In the genomic region with DNA sequence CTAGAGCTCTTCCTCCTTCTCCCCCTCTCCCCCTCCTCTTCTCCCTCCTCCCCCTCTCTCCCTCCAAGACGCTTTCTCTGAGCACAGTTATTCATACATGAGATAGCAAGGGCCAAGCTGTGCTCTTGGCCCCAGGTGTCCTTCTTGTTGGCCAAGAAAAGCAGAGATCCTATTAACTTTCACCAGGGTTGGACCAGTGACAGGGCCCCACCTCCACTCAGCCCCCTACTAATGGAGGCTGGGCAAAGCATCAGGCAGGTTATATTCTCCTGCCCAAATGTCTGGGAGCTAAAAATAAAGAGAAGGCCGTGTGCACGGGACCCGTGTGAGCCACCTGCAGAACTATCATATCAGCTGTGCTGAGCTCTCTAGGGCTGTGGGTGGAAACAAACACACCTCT, we compare ENCODE assay signal across 31 mouse cellular contexts. TPM values are rescaled to one million over a fixed set of nuclear protein-coding genes. Genes with fewer than 3 reads are reported as not detected.
"Had no signal": no experiment of that assay in that cellular context is flagged by ENCODE, and none has a peak within 500 bp of the region (broad histone marks: within the 10 kb centered on the region; RNA-seq: fewer than 3 reads in every experiment).

No protein-coding gene starts in this region.

- H3K27me3 ChIP-seq: embryonic facial prominence, embryonic 12.5 days; embryonic facial prominence, embryonic 13.5 days; embryonic facial prominence, embryonic 15.5 days; forebrain, embryonic 13.5 days; forebrain, embryonic 15.5 days had no signal

- DNase-seq: cerebellum, adult 9-10 months; cerebellum, adult 9-11 months; cerebellum, postnatal 25 days; cerebellum, postnatal 36 days; embryo, embryonic 11 days; forebrain, postnatal 0 days; gastrocnemius, adult 2 months; gastrocnemius, postnatal 10 days; gastrocnemius, postnatal 14 days; gastrocnemius, postnatal 25 days; gastrocnemius, postnatal 36 days; heart, adult 11 months; heart, adult 18-20 months; heart, adult 2 months had no signal

- ATAC-seq: forebrain, embryonic 13.5 days; forebrain, embryonic 14.5 days; forebrain, embryonic 15.5 days; forebrain, embryonic 16.5 days; forebrain, postnatal 0 days had no signal

- H3K4me3 ChIP-seq: embryonic facial prominence, embryonic 10.5 days; embryonic facial prominence, embryonic 12.5 days; embryonic facial prominence, embryonic 13.5 days; embryonic facial prominence, embryonic 15.5 days; erythroblast, embryonic 14.5 days; forebrain, embryonic 10.5 days; forebrain, embryonic 12.5 days; forebrain, embryonic 13.5 days; forebrain, embryonic 15.5 days; gastrocnemius, adult 2 months; heart, adult 2 months; heart, embryonic 10.5 days had no signal

- H3K4me1 ChIP-seq: forebrain, embryonic 13.5 days; forebrain, embryonic 15.5 days had no signal

- H3K27ac ChIP-seq: embryonic facial prominence, embryonic 10.5 days; embryonic facial prominence, embryonic 12.5 days; embryonic facial prominence, embryonic 13.5 days; embryonic facial prominence, embryonic 15.5 days; forebrain, embryonic 10.5 days; forebrain, embryonic 12.5 days; forebrain, embryonic 13.5 days; forebrain, embryonic 15.5 days; gastrocnemius, adult 2 months; heart, adult 2 months; heart, embryonic 10.5 days had no signal

RNA-seq across cellular contexts. Expression of a gene that starts 34.2 kb away (rescaled TPM):
- total RNA-seq: common myeloid progenitor, adult 5-6 weeks; gastrocnemius, adult 18-20 months; gastrocnemius, adult 2 months; gastrocnemius, adult 8-10 months; gastrocnemius, postnatal 25 days; gastrocnemius, postnatal 36 days; granulocyte monocyte progenitor cell, adult 5-6 weeks; heart, adult 2 months; heart, adult 8-10 months had no signal
- polyA plus RNA-seq: erythroblast, embryonic 14.5 days had no signal
